Mouse (Mus musculus) heart, postnatal 0 days (tissue): ENCODE measurements around the gene Top3b. TPM values are rescaled to one million over a fixed set of nuclear protein-coding genes. Genes with fewer than 3 reads are reported as not detected.

Experiments
- ATAC-seq: fragments of 200-750 bp; cut with Nextera tagmentation; 2 replicates; pipeline ENCODE4 v1.8.0; 2017; ENCODE audit warnings: low read depth, moderate number of reproducible peaks, moderate library complexity; ENCODE audit not compliant: insufficient read depth
- DNase-seq: peaks from one replicate; pipeline ENCODE4 v3.0.0-alpha.2; 2016; ENCODE audit warnings: low spot score
- H3K27ac ChIP-seq: fragments of 300-500 bp; sonication (generic); 2 replicates; pipeline ENCODE4 v1.5.1; 2014; ENCODE audit warnings: low read depth, mild to moderate bottlenecking
- H3K27me3 ChIP-seq: fragments of 300-500 bp; sonication (generic); 2 replicates; pipeline ENCODE4 v1.6.1; 2014; ENCODE audit warnings: low read length, mixed read lengths; ENCODE audit not compliant: control insufficient read depth, insufficient read depth
- H3K36me3 ChIP-seq: fragments of 300-500 bp; sonication (generic); replicated peaks from 2 replicates; pipeline ENCODE4 v1.6.1; 2014; ENCODE audit warnings: low read length, mixed read lengths; ENCODE audit not compliant: control insufficient read depth, insufficient read depth
- H3K4me1 ChIP-seq: fragments of 300-500 bp; sonication (generic); 2 replicates; pipeline ENCODE4 v1.6.1; 2014; ENCODE audit warnings: antibody characterized with exemption; ENCODE audit not compliant: control insufficient read depth, insufficient read depth
- H3K4me2 ChIP-seq: fragments of 300-500 bp; sonication (generic); 2 replicates; pipeline ENCODE4 v1.6.1; 2014; ENCODE audit warnings: low read depth, mild to moderate bottlenecking, low read length, moderate library complexity
- H3K4me3 ChIP-seq: fragments of 300-500 bp; sonication (generic); 2 replicates; pipeline ENCODE4 v1.5.1; 2014; ENCODE audit warnings: low read depth, low read length
- H3K9ac ChIP-seq: fragments of 300-500 bp; sonication (generic); replicated peaks from 2 replicates; pipeline ENCODE4 v1.6.1; 2014; ENCODE audit warnings: low read depth, low read length, mixed read lengths
- H3K9me3 ChIP-seq: fragments of 300-500 bp; sonication (generic); replicated peaks from 2 replicates; pipeline ENCODE4 v1.6.1; 2016; ENCODE audit warnings: low read length; ENCODE audit not compliant: control insufficient read depth
- CTCF ChIP-seq: IDR thresholded peaks from 2 replicates; pipeline ENCODE4 v1.5.1; 2016; ENCODE audit warnings: antibody characterized with exemption, control low read depth, low read depth
- EP300 ChIP-seq: IDR thresholded peaks from 2 replicates; pipeline ENCODE4 v1.6.1; 2016; ENCODE audit warnings: antibody characterized with exemption, low read depth
- WGBS: fragments of 180-500 bp; shearing (Covaris S2); extraction: QIAGEN DNeasy Blood & Tissue Kit; methylation state at CpG from one replicate; pipeline ENCODE4 v1.1.7; 2014; 5-methylcytosine and 5-hydroxymethylcytosine counted together
- polyA plus RNA-seq: library from polyadenylated mRNA; unstranded; fragments of >200 nt; fragmentation: Nextera tagmentation; extraction: Ambion mirVana; gene quantifications from 2 replicates; pipeline ENCODE4 v1.2.1, GENCODE M21; 2015
- total RNA-seq: library from RNA; depleted of rRNA; stranded (reverse); fragments of >200 nt; gene quantifications from 2 replicates; pipeline ENCODE4 v1.2.3, GENCODE M21; 2014; ENCODE audit warnings: low replicate concordance; rRNA removed

Gene Top3b
- total and polyA plus RNA-seq, 2 experiments from 2014 or later = 31.1 to 63.8 TPM

GRCm38 (mm10) chr16:16930810-16931296 lies 60.3 kb downstream of the Top3b start:
- H3K27ac ChIP-seq = no peak overlapping the region
- no peak for TF ChIP-seq EP300
- TF ChIP-seq CTCF = no peak
- no peak for ATAC-seq
- H3K9ac ChIP-seq = no peak overlapping the region
- H3K4me2 ChIP-seq = no peak overlapping the region
- no peaks in the 10 kb centered on the region for H3K36me3 ChIP-seq
- no peak overlapping the region for H3K4me3 ChIP-seq
- no peaks in the 10 kb centered on the region for H3K4me1 ChIP-seq
- DNase-seq = no peak
- WGBS = 61% methylated on average over 5 of the region's 5 CpGs
- H3K27me3 ChIP-seq = no peaks in the 10 kb centered on the region
- 0 out of 2 replicates have a peak, but pooled peaks cover 3% of the 10 kb centered on the region for H3K9me3 ChIP-seq

- Histone ChIP-seq H3K4me1 (no peaks in the 10 kb centered on the region), H3K4me2 (no peak overlapping the region), H3K27me3 (no peaks in the 10 kb centered on the region), H3K27ac (no peak overlapping the region), H3K4me3 (no peak overlapping the region), H3K36me3 (no peaks in the 10 kb centered on the region), H3K9me3 (no peaks in the 10 kb centered on the region), H3K9ac (no peak overlapping the region)
- WGBS = 84% methylated on average over 9 of the region's 9 CpGs
- DNase-seq (no peak), ATAC-seq (no peak)
- TF ChIP-seq EP300 (no peak), CTCF (no peak)
Observed at GRCm38 (mm10) chr16:16939543-16939942, 69.0 kb downstream of the Top3b start.

- no peak overlapping the region for H3K4me3 ChIP-seq
- no peak overlapping the region for H3K9ac ChIP-seq
- ATAC-seq (no peak), DNase-seq (no peak)
- no peaks in the 10 kb centered on the region for H3K36me3 ChIP-seq
- H3K4me1 ChIP-seq = no peaks in the 10 kb centered on the region
- 91% methylated on average over 2 of the region's 2 CpGs for WGBS
- TF ChIP-seq CTCF (no peak), EP300 (no peak)
- no peak overlapping the region for H3K27ac ChIP-seq
- H3K27me3 ChIP-seq = no peaks in the 10 kb centered on the region
- H3K9me3 ChIP-seq = no peaks in the 10 kb centered on the region
- H3K4me2 ChIP-seq = no peak overlapping the region
Observed at GRCm38 (mm10) chr16:16941078-16941477, 70.5 kb downstream of the Top3b start.

Other genes starting within 250 kb of the Top3b start
- gene Olfr19, start 194.3 kb upstream of the Top3b start, total RNA-seq = not detected in 2 replicates
- not detected in 2 replicates for gene Olfr19, start 194.3 kb upstream of the Top3b start, polyA plus RNA-seq
- 0.77 TPM in 1 of 2 replicates, not detected in the other for gene Spag6l, start 41.3 kb upstream of the Top3b start, total RNA-seq
- 0.11 and 0.34 TPM in 2 replicates for gene Spag6l, start 41.3 kb upstream of the Top3b start, polyA plus RNA-seq
- gene Igll1, start 6.8 kb upstream of the Top3b start, total RNA-seq = not detected in 2 replicates
- 0.14 TPM in 1 of 2 replicates, not detected in the other for gene Igll1, start 6.8 kb upstream of the Top3b start, polyA plus RNA-seq
- gene Vpreb1, start 107 bp downstream of the Top3b start, total RNA-seq = not detected in 2 replicates
- 0.44 and 1.0 TPM in 2 replicates for gene Vpreb1, start 107 bp downstream of the Top3b start, polyA plus RNA-seq
- 26.6 and 40.4 TPM in 2 replicates for gene Ppm1f, start 25.7 kb downstream of the Top3b start, total RNA-seq
- 14.7 and 16.4 TPM in 2 replicates for gene Ppm1f, start 25.7 kb downstream of the Top3b start, polyA plus RNA-seq
- 146 and 184 TPM in 2 replicates for gene Mapk1, start 112.6 kb downstream of the Top3b start, total RNA-seq
- gene Mapk1, start 112.6 kb downstream of the Top3b start, polyA plus RNA-seq = 96.0 and 97.0 TPM in 2 replicates
- 2.5 and 3.5 TPM in 2 replicates for gene Ypel1, start 199.0 kb downstream of the Top3b start, total RNA-seq
- 7.5 and 8.5 TPM in 2 replicates for gene Ypel1, start 199.0 kb downstream of the Top3b start, polyA plus RNA-seq
- gene Ppil2, start 240.5 kb downstream of the Top3b start, total RNA-seq = 59.9 and 69.0 TPM in 2 replicates
- gene Ppil2, start 240.5 kb downstream of the Top3b start, polyA plus RNA-seq = 63.8 and 65.0 TPM in 2 replicates